Mouse (Mus musculus): Measurements from ENCODE around the gene Lkaaear1.

GRCm38 (mm10) chr2:181674934-181675333 lies 23.3 kb downstream of the Lkaaear1 start:
- TF ChIP-seq USF1 (IDR thresholded peaks at IDR 0.05; ENCODE audit: low read depth) (no peak), CEBPB (IDR thresholded peaks at IDR 0.05; ENCODE audit: low read depth) (no peak)

Data from C2C12 (cell line).